Mouse (Mus musculus) kidney, adult 2 months (tissue): ENCODE measurements around the gene Zdhhc23. TPM values are rescaled to one million over a fixed set of nuclear protein-coding genes. Genes with fewer than 3 reads are reported as not detected.
A peak's percentile ranks its signal among the peaks of the same experiment; 100 is the strongest.

Experiments used
- DNase-seq: peaks from one replicate; pipeline ENCODE4 v3.0.0; 2021
- H3K27ac ChIP-seq: fragments of 200-500 bp; 2 replicates; pipeline ENCODE4 v1.5.1; 2012; ENCODE audit warnings: low read depth, low read length, control low read depth, inconsistent platforms; ENCODE audit not compliant: insufficient read depth
- H3K27me3 ChIP-seq: fragments of 200-500 bp; replicated peaks from 2 replicates; pipeline ENCODE4 v1.6.1; 2012; ENCODE audit warnings: mild to moderate bottlenecking, moderate library complexity, low read length, inconsistent platforms; ENCODE audit not compliant: control insufficient read depth, insufficient read depth
- H3K36me3 ChIP-seq: fragments of 200-500 bp; 2 replicates; pipeline ENCODE4 v1.6.1; 2012; ENCODE audit warnings: mild to moderate bottlenecking, moderate library complexity, low read length, inconsistent platforms; ENCODE audit not compliant: control insufficient read depth, insufficient read depth
- H3K4me1 ChIP-seq: fragments of 200-500 bp; 2 replicates; pipeline ENCODE4 v1.6.1; 2011; ENCODE audit warnings: low read length; ENCODE audit not compliant: control insufficient read depth, insufficient read depth
- H3K4me3 ChIP-seq: fragments of 200-500 bp; 2 replicates; pipeline ENCODE4 v1.5.1; 2011; ENCODE audit warnings: mild to moderate bottlenecking, low read depth, low read length, control low read depth; ENCODE audit not compliant: insufficient read depth
- CTCF ChIP-seq: fragments of 200-500 bp; conservative IDR thresholded peaks from 2 replicates; pipeline ENCODE4 v1.5.1; 2011; ENCODE audit warnings: low read depth, mild to moderate bottlenecking, control low read depth, low read length, moderate library complexity, mixed read lengths; ENCODE audit not compliant: insufficient read depth, insufficient read length
- POLR2A ChIP-seq: fragments of 200-500 bp; IDR thresholded peaks from one replicate; pipeline ENCODE4 v1.6.1; 2011; ENCODE audit warnings: low read depth, low read length, control low read depth
- WGBS: fragments of 180-500 bp; shearing (Covaris S2); methylation state at CpG from one replicate; pipeline ENCODE4 v1.1.7; 2018; 5-methylcytosine and 5-hydroxymethylcytosine counted together
- polyA plus RNA-seq: library from polyadenylated mRNA; depleted of rRNA; stranded (reverse); fragments of >200 nt; gene quantifications from 2 replicates; pipeline ENCODE4 v1.2.3, GENCODE M21; 2012; rRNA removed

Zdhhc23 gene
- polyA plus RNA-seq, 1 experiment, result 2.4 TPM

DNA sequence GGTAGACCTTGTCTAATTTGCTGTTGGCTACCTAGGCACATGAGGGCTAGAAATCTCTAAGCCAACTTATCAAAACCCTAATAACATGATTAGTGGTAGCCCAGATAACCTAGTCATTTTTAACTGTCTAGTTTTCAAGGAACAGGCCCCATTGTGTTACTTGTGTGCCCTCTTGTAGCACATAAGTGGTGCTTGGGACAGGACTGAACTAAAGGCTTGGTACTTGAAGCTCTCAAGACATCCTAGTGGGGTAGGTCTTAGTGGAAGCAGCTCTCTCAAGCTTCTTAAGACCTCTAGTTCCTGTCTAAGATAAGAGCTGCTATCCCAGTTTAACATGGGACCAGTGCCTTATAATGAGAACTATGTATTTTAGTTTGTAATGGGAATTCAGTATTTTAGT is 49.0 kb downstream of the Zdhhc23 start:
- no peaks in the 10 kb centered on the region for H3K36me3 ChIP-seq
- no peak for DNase-seq
- TF ChIP-seq POLR2A (no peak), CTCF (no peak)

DNA sequence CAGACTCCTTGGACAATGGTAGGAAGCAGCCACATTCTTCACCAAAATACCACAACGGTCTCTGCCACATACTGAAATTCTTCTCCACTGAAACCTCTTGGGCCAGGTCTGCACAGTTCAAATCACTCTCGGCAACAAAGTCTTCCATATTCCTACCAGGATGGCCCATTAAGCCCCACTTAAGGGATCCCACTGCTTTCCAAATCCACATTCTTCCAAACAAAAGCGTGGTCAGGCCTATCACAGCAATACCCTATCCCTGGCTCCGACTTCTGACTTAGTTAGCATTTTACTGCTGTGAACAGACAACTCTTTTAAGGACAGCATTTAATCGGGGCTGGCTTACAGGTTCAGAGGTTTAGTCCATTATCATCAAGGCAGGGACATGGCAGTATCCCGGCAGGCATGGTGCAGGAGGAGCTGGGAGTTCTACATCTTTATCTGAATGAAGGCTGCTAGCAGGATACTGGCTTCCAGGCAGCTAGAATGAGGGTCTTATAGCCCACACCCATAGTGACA is 53.2 kb downstream of the Zdhhc23 start, which contains the start of gene Qtrt2:
TSS of gene Qtrt2 (minus strand) at position 469 of the 519 bp plus-strand sequence.
- DNase-seq, result peak; percentile 36
- Histone ChIP-seq H3K27me3 (no peaks in the 10 kb centered on the region), H3K36me3 (no peaks in the 10 kb centered on the region), H3K27ac (peak within 1 kb of the TSS; percentile 31), H3K4me1 (no peaks in the 10 kb centered on the region; the same call in 1 of the 2 replicates), H3K4me3 (no peak within 1 kb of the TSS)
- WGBS, result 76% methylated on average over 6 of the region's 6 CpGs
- TF ChIP-seq CTCF (no peak), POLR2A (no peak)

More for the DNA sequence above, 49.0 kb downstream of the Zdhhc23 start:
- H3K27ac ChIP-seq, result no peak overlapping the region
- no peak overlapping the region for H3K4me3 ChIP-seq
- no peaks in the 10 kb centered on the region for H3K4me1 ChIP-seq
- no peaks in the 10 kb centered on the region for H3K27me3 ChIP-seq

DNA sequence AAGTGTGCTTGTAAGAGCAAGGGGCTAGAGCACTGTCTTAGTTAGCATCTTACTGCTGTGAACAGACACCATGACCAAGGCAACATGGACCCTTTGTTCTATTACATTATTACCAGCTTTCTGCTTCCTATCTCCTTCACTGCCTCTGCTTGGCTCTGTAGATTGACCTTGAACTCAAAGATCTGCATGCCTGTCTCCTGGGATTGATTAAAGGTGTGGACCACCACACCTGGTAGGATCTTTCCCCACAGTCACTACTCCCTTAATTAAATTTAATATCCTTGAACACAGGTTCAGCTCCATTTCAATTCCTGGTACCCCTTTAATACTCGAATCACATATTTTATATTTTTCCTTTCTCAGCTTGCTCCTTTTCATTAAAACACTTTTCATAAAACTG is 53.7 kb downstream of the Zdhhc23 start:
- Histone ChIP-seq H3K36me3 (no peaks in the 10 kb centered on the region), H3K27me3 (no peaks in the 10 kb centered on the region), H3K4me3 (no peak overlapping the region), H3K4me1 (no peaks in the 10 kb centered on the region; the same call in 1 of the 2 replicates), H3K27ac (no peak overlapping the region)
- 65% methylated on average over 1 of the region's 1 CpGs for WGBS
- no peak for DNase-seq
- TF ChIP-seq CTCF (no peak), POLR2A (no peak)

DNA sequence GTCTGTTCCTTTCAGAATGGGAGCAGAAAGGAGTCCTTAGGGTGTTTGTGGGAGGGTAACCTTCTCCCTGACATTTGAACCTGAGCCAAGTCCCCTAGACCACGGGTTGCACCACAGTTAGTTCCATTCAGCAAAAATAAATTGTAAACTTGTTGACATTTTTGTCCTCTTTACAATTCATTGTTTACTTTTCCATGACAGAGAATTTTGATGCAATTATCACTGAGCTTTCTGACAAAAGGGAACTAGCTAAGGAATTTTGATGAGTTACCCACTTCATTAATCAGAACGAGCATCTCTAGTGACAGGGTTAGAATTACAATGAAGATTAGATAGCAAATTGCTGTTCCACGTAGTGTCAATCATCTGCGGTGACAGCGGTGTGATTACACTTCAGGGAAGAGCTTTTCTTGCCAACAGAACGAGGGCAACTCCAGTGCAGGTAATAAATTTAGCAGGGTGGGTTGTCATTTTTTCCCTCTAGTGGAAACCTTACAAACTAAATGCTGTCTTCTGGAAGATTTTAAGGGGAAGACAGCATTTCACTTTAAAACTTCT is 54.5 kb downstream of the Zdhhc23 start:
- 39% methylated on average over 6 of the region's 6 CpGs for WGBS

DNA sequence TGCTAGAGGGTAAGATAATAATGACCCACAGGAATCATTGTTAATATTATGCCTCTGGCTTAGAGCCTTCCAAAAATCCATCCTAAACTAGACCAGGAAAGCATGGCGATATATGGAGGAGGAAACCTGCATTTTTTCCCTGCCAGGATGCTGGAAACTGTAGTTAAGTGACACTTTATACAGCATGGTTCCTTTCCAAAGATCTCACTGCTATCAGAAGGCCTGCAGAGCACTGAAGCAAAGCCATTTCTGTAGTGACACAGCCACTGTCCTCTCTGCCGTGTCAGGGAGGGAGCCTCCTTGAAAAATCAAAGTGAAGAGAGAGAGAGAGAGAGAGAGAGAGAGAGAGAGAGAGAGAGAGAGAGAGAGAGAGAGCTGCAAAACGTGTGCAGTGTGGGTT is 57.0 kb downstream of the Zdhhc23 start:
- no peaks in the 10 kb centered on the region for H3K36me3 ChIP-seq
- WGBS, result 61% methylated on average over 3 of the region's 3 CpGs
- no peaks in the 10 kb centered on the region; the same call in 1 of the 2 replicates for H3K4me1 ChIP-seq
- H3K27ac ChIP-seq, result no peak overlapping the region
- TF ChIP-seq CTCF (no peak), POLR2A (no peak)
- H3K27me3 ChIP-seq, result no peaks in the 10 kb centered on the region
- H3K4me3 ChIP-seq, result no peak overlapping the region
- DNase-seq, result no peak

More for the DNA sequence above, 54.5 kb downstream of the Zdhhc23 start:
- H3K27me3 ChIP-seq, result no peaks in the 10 kb centered on the region
- TF ChIP-seq POLR2A (no peak), CTCF (no peak)
- no peaks in the 10 kb centered on the region for H3K36me3 ChIP-seq
- no peak for DNase-seq
- no peak overlapping the region for H3K27ac ChIP-seq
- no peaks in the 10 kb centered on the region; the same call in 1 of the 2 replicates for H3K4me1 ChIP-seq
- H3K4me3 ChIP-seq, result no peak overlapping the region

DNA sequence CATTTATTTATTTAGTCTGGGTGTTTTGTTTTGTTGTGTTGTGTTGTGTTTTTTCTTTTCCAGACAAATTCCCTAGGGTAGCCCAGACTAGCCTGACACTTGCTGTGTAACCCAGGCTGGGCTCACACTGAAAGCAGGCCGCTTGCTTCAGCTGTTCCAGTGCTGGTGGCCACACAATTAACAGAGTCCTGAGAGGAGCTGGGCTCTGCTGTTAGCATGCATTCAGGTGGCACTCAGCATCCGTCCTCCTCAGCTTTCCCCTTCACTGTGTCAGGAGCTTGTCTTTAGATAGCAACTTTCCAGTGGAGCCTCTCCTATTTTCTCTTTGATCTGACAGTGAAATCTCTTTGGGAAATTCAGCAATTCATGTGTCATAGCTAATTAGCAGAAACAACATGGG is 57.6 kb downstream of the Zdhhc23 start:
- Histone ChIP-seq H3K36me3 (no peaks in the 10 kb centered on the region), H3K27me3 (no peaks in the 10 kb centered on the region), H3K4me3 (no peak overlapping the region), H3K4me1 (no peaks in the 10 kb centered on the region; the same call in 1 of the 2 replicates), H3K27ac (no peak overlapping the region)
- no peak for DNase-seq
- TF ChIP-seq POLR2A (no peak), CTCF (no peak)
- 90% methylated on average over 2 of the region's 2 CpGs for WGBS

DNA sequence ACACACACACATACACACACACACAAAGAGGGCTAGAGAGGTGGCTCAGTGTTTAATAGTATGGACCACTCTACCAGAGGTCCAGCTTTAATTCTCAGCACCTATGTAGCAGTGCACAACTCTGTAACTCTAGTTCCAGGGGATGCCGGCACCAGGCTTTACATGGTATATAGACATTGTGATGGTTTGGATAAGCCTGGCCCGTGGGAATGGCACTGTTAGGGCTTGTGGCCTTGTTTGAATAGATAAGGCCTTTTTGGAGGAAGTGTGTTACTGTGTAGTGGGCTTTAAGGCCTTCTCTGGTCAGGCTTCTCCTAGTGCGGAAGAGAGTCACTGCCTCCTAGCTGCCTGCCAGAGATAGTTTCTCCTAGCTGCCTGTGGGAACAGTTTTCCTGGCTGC is 60.7 kb downstream of the Zdhhc23 start:
- no peaks in the 10 kb centered on the region for H3K36me3 ChIP-seq
- H3K4me1 ChIP-seq, result no peaks in the 10 kb centered on the region
- DNase-seq, result no peak
- H3K4me3 ChIP-seq, result no peak overlapping the region
- H3K27ac ChIP-seq, result no peak overlapping the region
- no peaks in the 10 kb centered on the region for H3K27me3 ChIP-seq
- no peak for TF ChIP-seq CTCF
- no peak for TF ChIP-seq POLR2A
- WGBS, result 99% methylated on average over 3 of the region's 3 CpGs

Other genes with a start within 250 kb of the Zdhhc23 start
- 0.08 and 0.10 TPM in 2 replicates for gene Drd3, start 225.8 kb downstream of the Zdhhc23 start, polyA plus RNA-seq
- gene Ccdc191, start 90.0 kb downstream of the Zdhhc23 start, polyA plus RNA-seq, result 2.8 and 4.4 TPM in 2 replicates
- gene Qtrt2, start 53.0 kb downstream of the Zdhhc23 start, polyA plus RNA-seq, result 10.7 and 11.6 TPM in 2 replicates
- 0.83 and 1.3 TPM in 2 replicates for gene Gramd1c, start 83.6 kb upstream of the Zdhhc23 start, polyA plus RNA-seq
- gene Atp6v1a, start 159.9 kb upstream of the Zdhhc23 start, polyA plus RNA-seq, result 115 and 139 TPM in 2 replicates
- 8.8 and 9.3 TPM in 2 replicates for gene Naa50, start 160.0 kb upstream of the Zdhhc23 start, polyA plus RNA-seq
- gene Usf3, start 193.5 kb upstream of the Zdhhc23 start, polyA plus RNA-seq, result 12.6 and 13.2 TPM in 2 replicates